Mouse (Mus musculus) monocyte, adult 2 months (primary cell): Measurements from ENCODE around the gene Ap4e1.
"Not testable (repeated sequence)": the region's sequence is repeated elsewhere in the genome, so short reads cannot be mapped to it uniquely, and the experiment has no call there.

Source experiments
- DNase-seq, 2 experiments: peaks; one replicate each; pipeline ENCODE4 v3.0.0; 2022; ENCODE audit warnings: low spot score in 2 of 2, low read depth in 1 of 2

Gene Ap4e1

DNA sequence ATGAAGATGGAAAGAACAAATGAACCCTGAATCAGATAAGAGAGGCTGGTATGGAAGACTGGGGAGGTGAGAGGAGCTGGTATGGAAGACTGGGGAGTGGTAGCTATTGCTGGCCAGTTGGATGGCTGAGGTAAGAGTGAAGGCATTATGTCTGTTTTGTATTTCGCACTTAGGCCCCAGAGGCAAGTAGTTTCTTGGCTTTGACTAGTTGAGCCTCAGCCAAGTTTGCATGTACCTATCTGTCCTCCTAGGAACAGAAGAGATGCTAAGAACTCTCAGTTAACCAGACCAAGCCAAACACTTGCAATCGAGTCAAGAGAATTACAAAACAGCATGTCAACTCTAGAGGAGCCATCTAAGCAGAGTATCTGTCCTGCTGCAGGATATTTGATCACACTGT lies 65.6 kb downstream of the Ap4e1 start:
- no peak for DNase-seq

DNA sequence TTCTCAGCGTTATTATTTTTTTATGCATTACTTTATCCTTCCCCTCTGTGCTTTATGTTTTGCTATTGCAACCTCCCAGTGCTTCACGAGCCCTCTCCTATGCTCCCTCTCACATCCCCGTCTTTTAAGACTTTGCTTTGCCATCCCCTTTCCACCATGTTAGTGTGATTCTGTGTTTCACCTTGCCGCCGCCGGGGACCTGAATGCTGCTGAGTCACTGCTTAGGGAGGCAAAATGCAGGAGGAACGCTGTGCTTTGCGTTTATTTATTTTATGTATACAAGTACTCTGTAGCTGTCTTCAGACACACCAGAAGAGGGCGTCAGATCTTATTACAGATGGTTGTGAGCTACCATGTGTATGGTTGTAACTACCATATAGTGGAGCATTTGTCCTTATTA lies 69.1 kb downstream of the Ap4e1 start:
- DNase-seq: no peak

DNA sequence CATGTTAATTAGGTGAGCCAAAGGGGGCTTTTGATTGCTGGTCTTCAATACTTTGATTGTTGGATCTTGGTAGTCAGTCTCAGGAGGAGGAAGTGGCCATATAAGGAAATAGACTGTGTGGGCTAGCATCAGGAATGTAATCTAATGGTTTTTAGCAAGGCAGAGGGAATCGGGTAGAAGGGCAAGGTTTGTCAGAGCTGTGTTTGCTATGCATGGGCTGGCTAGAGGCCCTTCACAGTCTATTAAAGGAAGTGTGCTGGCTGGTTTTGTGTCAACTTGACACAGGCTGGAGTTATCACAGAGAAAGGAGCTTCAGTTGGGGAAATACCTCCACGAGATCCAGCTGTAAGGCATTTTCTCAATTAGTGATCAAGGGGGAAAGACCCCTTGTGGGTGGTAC lies 70.5 kb downstream of the Ap4e1 start:
- DNase-seq: not testable (repeated sequence)

DNA sequence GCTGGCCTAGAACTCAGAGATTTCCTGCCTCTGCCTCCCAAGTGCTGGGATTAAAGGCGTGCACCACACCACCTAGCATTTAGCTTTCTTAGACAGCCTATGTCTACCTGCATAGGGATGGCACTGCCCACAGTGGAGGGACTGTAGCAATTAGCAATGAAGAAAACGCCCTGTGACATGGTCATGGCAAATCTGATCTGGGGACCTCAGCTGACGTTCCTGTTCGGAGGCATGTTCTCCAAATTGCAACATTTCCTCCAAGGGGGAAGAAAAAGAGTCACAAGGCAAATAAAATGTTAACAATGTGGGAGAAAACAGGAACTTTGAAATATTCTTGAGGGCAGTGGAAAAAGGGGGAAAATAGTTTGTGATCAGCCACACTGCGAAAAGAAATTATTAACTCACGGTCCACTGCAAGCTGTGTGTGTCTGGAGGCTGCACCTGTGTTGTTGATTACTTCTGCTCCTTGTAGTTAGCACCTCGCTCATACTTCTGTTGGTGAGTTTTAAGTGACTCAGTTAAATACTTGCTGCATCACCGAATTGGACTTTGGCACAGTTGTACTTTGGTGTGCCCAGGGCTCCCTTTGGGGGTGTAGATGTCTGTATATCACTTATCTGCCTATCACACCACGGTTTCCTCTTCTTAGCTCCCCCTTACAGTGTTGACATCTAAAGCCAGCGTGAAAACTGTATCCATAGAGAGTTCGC lies 71.5 kb downstream of the Ap4e1 start:
- peak; percentile 53 to 54 for DNase-seq

DNA sequence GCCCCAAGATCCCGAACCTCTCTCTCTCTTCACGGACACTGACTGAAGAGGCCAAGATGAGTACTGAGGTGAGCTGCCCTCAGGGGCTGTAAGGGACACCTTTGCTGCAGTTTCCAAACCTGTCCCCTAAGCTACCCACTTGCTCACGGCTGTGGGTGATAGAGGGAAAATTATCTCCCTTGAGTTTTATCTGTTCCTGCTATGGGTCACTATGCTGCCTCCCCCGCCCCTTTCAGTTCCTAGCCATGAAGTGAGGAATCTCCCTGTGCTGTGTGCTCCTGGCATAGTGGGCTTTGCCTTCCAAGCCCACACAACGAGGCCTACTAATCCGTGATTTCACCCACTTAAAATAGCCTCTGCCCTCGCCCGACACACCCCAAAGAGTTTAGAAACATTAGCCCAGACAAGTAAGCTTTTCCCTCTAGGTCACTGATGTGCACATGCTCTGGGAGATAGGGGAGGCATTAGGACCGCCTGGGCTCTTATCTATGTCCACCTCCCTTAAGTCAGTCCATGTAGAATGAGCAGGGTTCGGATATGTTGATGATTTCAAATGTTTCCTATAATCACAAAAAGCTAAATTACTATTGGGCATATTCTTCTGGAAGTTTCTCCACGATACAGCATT lies 72.2 kb downstream of the Ap4e1 start:
- DNase-seq: no peak

DNA sequence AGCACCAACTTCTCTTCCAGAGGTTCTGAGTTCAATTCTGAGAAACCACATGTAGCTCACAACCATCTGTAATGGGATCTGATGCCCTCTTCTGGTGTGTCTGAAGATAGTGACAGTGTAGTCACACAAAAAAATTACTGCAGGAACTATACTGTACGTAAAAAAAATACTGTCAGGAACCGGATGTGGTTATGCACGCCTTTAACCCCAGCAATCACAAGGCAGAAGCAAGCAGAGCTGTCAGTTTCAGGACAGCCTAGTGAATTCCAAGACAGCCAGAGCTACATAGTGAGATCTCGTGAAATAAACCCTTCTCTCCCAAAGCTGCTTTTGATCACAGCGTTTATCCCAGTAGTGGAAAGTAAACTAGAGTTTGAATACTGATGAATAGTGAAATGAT lies 77.7 kb downstream of the Ap4e1 start:
- no peak for DNase-seq

DNA sequence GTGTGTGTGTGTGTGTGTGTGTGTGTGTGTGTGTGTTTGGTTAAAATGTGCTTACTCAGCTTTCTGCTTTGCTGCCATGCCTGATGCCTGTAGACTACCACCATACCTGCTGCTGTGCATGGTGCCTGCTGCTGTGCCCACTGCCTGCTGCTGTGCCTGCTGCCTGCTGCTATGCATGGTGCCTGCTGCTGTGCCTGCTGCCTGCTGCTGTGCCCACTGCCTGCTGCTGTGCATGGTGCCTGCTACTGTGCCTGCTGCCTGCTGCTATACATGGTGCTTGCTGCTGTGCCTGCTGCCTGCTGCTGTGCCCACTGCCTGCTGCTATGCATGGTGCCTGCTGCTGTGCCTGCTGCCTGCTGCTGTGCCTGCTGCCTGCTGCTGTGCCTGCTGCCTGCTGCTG lies 81.6 kb downstream of the Ap4e1 start:
- DNase-seq: not testable (repeated sequence)

DNA sequence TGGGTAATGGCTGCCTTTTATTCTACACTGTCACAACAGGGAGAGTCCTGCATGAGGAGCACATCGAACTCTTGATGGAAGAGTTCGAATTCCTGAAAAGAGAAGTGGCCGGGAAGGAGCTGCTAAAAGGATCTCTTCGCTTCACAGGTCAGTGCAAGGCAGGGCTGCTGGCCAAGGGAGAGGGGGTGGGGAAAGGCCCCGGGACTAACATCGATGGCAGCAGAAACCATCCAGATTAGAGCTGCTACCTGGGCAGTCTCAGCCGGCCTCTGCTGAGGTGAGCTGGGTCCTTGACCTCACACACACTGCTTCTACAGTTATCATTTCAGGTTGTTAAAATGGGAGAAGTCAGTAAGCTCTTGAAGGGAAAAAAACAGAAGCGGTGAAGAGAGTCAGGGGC lies 83.5 kb downstream of the Ap4e1 start:
- DNase-seq: no peak

DNA sequence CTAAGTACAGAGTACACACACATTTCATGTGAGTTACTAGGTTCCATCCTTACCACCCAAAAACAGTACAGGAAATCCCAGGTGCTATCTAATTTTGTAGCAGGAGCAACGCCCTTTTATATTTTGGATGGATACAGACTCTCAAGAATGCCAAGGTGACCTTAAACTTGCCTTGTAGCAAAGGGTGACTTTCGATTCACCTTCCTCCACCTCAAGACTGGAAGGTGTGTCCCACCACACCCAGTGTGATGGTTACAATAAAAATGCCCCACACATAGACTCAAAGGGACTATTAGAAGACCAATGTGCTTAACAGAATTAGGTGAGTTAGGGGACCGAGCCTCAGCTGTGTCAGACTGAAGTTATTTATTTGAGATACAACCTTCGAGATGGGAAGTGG lies 100.5 kb downstream of the Ap4e1 start:
- DNase-seq: no peak
